Mouse (Mus musculus) heart, adult 2 months (tissue): ENCODE data around the gene Cd209a. TPM values are rescaled to one million over a fixed set of nuclear protein-coding genes. Genes with fewer than 3 reads are reported as not detected.
A peak's percentile ranks its signal among the peaks of the same experiment; 100 is the strongest.
"Not testable (repeated sequence)": the region's sequence is repeated elsewhere in the genome, so short reads cannot be mapped to it uniquely, and the experiment has no call there.

Experiments
- DNase-seq, 2 experiments: peaks; one replicate each; pipeline ENCODE4 v3.0.0; 2021
- H3K27ac ChIP-seq: fragments of 200-600 bp; 2 replicates; pipeline ENCODE4 v1.8.1; 2022
- H3K27me3 ChIP-seq: fragments of 200-500 bp; 2 replicates; pipeline ENCODE4 v1.6.1; 2012; ENCODE audit warnings: mild to moderate bottlenecking, low read length, inconsistent platforms, mixed read lengths; ENCODE audit not compliant: control insufficient read depth, insufficient read depth
- H3K36me3 ChIP-seq: fragments of 200-500 bp; 2 replicates; pipeline ENCODE4 v1.6.1; 2012; ENCODE audit warnings: low read length, inconsistent platforms; ENCODE audit not compliant: control insufficient read depth, insufficient read depth
- H3K4me1 ChIP-seq: fragments of 200-500 bp; 2 replicates; pipeline ENCODE4 v1.6.1; 2011; ENCODE audit warnings: low read length; ENCODE audit not compliant: control insufficient read depth, insufficient read depth
- H3K4me3 ChIP-seq: fragments of 200-600 bp; 2 replicates; pipeline ENCODE4 v1.8.1; 2022
- H3K79me2 ChIP-seq: fragments of 200-500 bp; replicated peaks from 2 replicates; pipeline ENCODE4 v1.6.1; 2012; ENCODE audit warnings: mild to moderate bottlenecking, inconsistent platforms, low read length, moderate library complexity, mixed read lengths; ENCODE audit not compliant: control insufficient read depth, insufficient read depth
- H3K9ac ChIP-seq: fragments of 200-500 bp; 2 replicates; pipeline ENCODE4 v1.6.1; 2012; ENCODE audit warnings: low read depth, mild to moderate bottlenecking, control low read depth, inconsistent platforms, low read length, mixed read lengths
- CTCF ChIP-seq: fragments of 200-600 bp; IDR thresholded peaks from 2 replicates; pipeline ENCODE4 v1.8.1; 2022; ENCODE audit warnings: antibody characterized with exemption, mild to moderate bottlenecking, moderate library complexity
- EP300 ChIP-seq: fragments of 200-500 bp; IDR thresholded peaks from 2 replicates; pipeline ENCODE4 v1.6.1; 2011; ENCODE audit warnings: low read depth, low read length, control low read depth; ENCODE audit not compliant: insufficient read depth
- POLR2A ChIP-seq: fragments of 200-500 bp; IDR thresholded peaks from 2 replicates; pipeline ENCODE4 v1.6.1; 2011; ENCODE audit warnings: mild to moderate bottlenecking, low read depth, low read length, control low read depth; ENCODE audit not compliant: insufficient read depth
- WGBS: fragments of 180-500 bp; shearing (Covaris S2); methylation state at CpG from one replicate; pipeline ENCODE4 v1.1.7; 2018; 5-methylcytosine and 5-hydroxymethylcytosine counted together
- intact Hi-C: fragments of 180-260 bp; cut with DNase I; formaldehyde crosslinking; loops from one replicate; pipeline ENCODE4 v1.15.1; 2025
- long read RNA-seq: library from polyadenylated mRNA; stranded (forward); transcript quantifications from one replicate; pipeline ENCODE4 v2.0.0, GENCODE M21; 2021
- polyA plus RNA-seq: library from polyadenylated mRNA; depleted of rRNA; stranded (reverse); fragments of >200 nt; gene quantifications from 2 replicates; pipeline ENCODE4 v1.2.3, GENCODE M21; 2012; rRNA removed
- total RNA-seq, 2 experiments: library from RNA; stranded (reverse); gene quantifications; 2 replicates each; pipeline ENCODE4 v1.2.3; 2021

The Cd209a gene
- total RNA-seq (under 1 TPM in 1 of 2 experiments, not detected in 1; 0.16 TPM), polyA plus RNA-seq (1.00 TPM in 1 of 2 replicates, not detected in the other)
- long read RNA-seq = 0 reads

DNA sequence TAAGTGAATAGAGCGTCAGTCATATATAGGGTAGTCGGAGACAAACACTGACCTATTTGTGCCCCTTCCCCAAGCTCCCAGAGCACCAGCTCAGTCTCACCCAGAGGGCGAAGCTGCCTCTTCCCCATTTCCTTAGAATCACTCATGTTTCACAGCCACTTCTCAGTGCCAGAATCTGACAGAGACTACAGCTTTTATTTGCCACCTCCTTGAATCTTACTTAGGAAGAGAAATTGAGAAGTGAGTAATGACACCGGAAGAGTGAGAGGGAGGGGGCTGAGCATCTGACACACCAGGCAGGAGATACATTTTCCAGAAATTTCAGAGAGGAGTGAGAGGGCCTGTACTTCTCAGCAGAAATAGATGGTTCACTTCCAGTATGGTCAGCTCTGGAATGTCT is at the start of gene Cd209a:
Cd209a (minus strand) TSS at position 224 of the 400 bp plus-strand sequence.
- intact Hi-C loops = no loop called here
- Histone ChIP-seq H3K79me2 (no peaks in the 10 kb centered on the region), H3K4me3 (no peak within 1 kb of the TSS), H3K27ac (no peak within 1 kb of the TSS), H3K36me3 (no peaks in the 10 kb centered on the region), H3K4me1 (no peaks in the 10 kb centered on the region), H3K27me3 (no peaks in the 10 kb centered on the region), H3K9ac (no peak within 1 kb of the TSS)
- DNase-seq = no peak
- TF ChIP-seq EP300 (no peak), CTCF (no peak), POLR2A (no peak)
- WGBS = 75% methylated on average over 4 of the region's 4 CpGs

DNA sequence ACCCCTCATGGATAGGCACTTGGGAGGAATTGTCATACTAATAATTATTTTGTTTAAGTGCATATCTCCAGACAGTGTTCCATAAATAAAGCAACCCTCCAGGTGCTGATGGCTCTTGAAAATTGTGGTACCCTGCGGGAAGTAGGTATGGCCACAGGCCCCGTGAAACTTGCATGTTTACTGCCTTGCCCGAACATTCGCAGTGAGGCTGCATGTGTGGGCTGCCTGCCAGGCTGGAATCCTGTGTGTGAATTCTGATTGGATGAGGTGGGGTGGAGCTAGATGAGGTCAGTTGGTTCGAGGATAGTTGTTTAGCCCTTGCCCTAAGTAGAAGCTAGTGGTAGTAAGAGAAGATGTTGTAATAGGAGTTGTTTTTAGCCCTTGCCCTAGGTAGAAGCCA is 19.9 kb upstream of the Cd209a start:
- intact Hi-C loops, H3K27me3 ChIP-seq, H3K36me3 ChIP-seq, H3K4me1 ChIP-seq, H3K79me2 ChIP-seq, H3K27ac ChIP-seq, DNase-seq, H3K9ac ChIP-seq, H3K4me3 ChIP-seq: not testable (repeated sequence)
- WGBS = 72% methylated on average over 5 of the region's 5 CpGs

DNA sequence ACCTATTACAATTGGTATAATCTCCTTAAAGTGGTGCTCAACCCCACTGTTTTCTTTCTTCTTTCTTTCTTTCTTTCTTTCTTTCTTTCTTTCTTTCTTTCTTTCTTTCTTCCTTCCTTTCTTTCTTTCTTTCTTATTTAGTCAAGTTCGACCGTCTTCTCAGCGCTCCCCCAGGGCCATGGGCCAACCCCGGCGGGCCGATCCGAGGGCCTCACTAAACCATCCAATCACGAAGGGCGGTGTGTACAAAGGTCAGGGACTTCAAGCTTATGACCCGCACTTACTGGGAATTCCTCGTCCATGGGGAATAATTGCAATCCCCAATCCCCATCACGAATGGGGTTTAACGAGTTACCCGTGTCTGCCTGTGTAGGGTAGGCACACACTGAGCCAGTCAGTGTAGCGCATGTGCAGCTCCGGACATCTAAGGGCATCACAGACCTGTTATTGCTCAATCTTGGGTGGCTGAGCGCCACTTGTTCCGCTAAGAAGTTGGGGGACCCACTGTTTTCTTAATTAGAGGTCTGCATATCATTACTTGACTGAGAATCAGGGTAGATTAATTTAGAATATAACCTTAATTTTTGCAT is 5.6 kb upstream of the Cd209a start:
- H3K27me3 ChIP-seq = no peaks in the 10 kb centered on the region
- WGBS = 69% methylated on average over 18 of the region's 18 CpGs
- H3K9ac ChIP-seq = no peak overlapping the region
- no peak overlapping the region for H3K27ac ChIP-seq
- TF ChIP-seq POLR2A (no peak), CTCF (no peak), EP300 (no peak)
- no peaks in the 10 kb centered on the region for H3K79me2 ChIP-seq
- H3K36me3 ChIP-seq = no peaks in the 10 kb centered on the region
- peak; percentile 44 to 64 for DNase-seq
- H3K4me3 ChIP-seq = no peak overlapping the region
- intact Hi-C loops = no loop called here
- no peaks in the 10 kb centered on the region for H3K4me1 ChIP-seq

DNA sequence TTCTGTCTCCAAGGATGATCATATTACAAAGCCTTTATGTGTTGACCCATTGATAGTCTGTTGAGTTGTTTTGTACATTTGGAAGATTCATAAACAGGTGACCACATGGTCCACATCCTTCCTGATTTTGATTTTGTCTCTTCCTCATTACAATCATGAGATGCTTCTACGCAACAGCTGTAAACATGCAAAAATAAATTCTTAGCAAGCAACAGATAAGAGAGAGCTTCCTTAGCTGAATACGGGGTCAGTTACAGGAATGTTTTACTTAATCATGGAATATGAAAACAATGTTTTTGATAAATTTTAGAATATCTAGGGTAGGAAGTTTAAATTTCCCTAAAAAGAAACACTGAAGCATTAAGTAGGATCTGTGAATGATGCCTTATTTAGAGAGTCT is 11.8 kb downstream of the Cd209a start:
- no peak for DNase-seq
- no peaks in the 10 kb centered on the region for H3K27me3 ChIP-seq
- H3K4me1 ChIP-seq = no peaks in the 10 kb centered on the region
- no peaks in the 10 kb centered on the region for H3K79me2 ChIP-seq
- TF ChIP-seq EP300 (no peak), POLR2A (no peak), CTCF (no peak)
- intact Hi-C loops = no loop called here
- H3K36me3 ChIP-seq = no peaks in the 10 kb centered on the region
- no peak overlapping the region for H3K4me3 ChIP-seq
- no peak overlapping the region for H3K9ac ChIP-seq
- WGBS = 49% methylated on average over 2 of the region's 2 CpGs
- H3K27ac ChIP-seq = no peak overlapping the region

DNA sequence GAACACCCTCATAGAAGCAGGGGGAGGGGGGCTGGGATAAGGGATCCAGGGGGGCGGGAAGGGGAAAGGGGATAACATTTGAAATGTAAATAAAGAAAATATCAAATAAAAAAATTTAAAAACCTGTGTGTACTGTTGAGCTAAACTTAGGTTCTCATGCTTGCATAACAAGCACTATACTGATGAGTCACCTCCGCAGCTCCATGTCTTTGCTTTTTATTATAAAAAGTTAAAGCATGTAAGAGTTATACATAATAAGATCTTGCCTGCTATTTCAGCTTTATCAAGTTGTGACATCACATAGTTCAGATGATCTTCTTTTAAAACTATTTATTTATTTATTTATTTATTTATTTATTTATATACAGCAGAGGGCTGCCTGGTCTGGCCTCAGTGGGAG is 13.2 kb downstream of the Cd209a start:
- H3K4me1 ChIP-seq = no peaks in the 10 kb centered on the region
- TF ChIP-seq POLR2A = no peak
- no peak for TF ChIP-seq CTCF
- no peak for TF ChIP-seq EP300
- no peak overlapping the region for H3K4me3 ChIP-seq
- whole genome bisulfite sequencing = 76% methylated on average over 2 of the region's 2 CpGs
- H3K79me2 ChIP-seq = no peaks in the 10 kb centered on the region
- no peak overlapping the region for H3K27ac ChIP-seq
- intact Hi-C loops = no loop called here
- DNase-seq = no peak
- H3K9ac ChIP-seq = no peak overlapping the region
- no peaks in the 10 kb centered on the region for H3K27me3 ChIP-seq
- H3K36me3 ChIP-seq = no peaks in the 10 kb centered on the region

DNA sequence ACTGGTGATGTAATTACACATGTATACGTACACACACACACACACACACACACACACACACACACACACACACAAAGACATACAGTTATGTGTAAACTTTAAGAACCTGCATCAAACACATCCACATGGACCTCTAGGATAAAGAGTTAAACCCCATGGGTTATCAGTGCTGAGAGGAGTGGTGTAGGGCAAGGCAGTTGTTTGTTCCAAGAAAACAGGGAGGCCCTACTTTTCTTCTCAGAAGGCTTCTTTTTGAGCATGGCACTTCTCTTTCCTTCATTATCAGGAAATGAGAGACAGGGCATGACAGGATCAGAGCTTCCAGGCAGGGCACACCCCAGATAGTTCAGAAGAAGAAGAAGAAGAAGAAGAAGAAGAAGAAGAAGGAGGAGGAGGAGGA is 14.7 kb downstream of the Cd209a start:
- Histone ChIP-seq H3K36me3 (no peaks in the 10 kb centered on the region), H3K4me1 (no peaks in the 10 kb centered on the region), H3K79me2 (no peaks in the 10 kb centered on the region), H3K27me3 (no peaks in the 10 kb centered on the region), H3K9ac (no peak overlapping the region), H3K4me3 (no peak overlapping the region), H3K27ac (no peak overlapping the region)
- TF ChIP-seq CTCF (no peak), EP300 (no peak), POLR2A (no peak)
- intact Hi-C loops = no loop called here
- no peak for DNase-seq
- 57% methylated on average over 1 of the region's 1 CpGs for WGBS
